Mouse (Mus musculus) intestine, embryonic 16.5 days (tissue): ENCODE measurements around the gene Malrd1. TPM values are rescaled to one million over a fixed set of nuclear protein-coding genes. Genes with fewer than 3 reads are reported as not detected.

ENCODE experiments used
- ATAC-seq: fragments of 200-750 bp; cut with Nextera tagmentation; 2 replicates; pipeline ENCODE4 v1.8.0; 2017; ENCODE audit warnings: moderate TSS enrichment, moderate library complexity
- H3K27ac ChIP-seq: fragments of 300-500 bp; sonication (generic); 2 replicates; pipeline ENCODE4 v1.5.1; 2014; ENCODE audit warnings: mild to moderate bottlenecking, low read length
- H3K27me3 ChIP-seq: fragments of 300-500 bp; sonication (generic); replicated peaks from 2 replicates; pipeline ENCODE4 v1.6.1; 2014; ENCODE audit warnings: low read length, control low read depth, mixed read lengths; ENCODE audit not compliant: control insufficient read depth, insufficient read depth
- H3K36me3 ChIP-seq: fragments of 300-500 bp; sonication (generic); 2 replicates; pipeline ENCODE4 v1.6.1; 2014; ENCODE audit warnings: low read length, control low read depth; ENCODE audit not compliant: control insufficient read depth, insufficient read depth
- H3K4me1 ChIP-seq: fragments of 300-500 bp; sonication (generic); 2 replicates; pipeline ENCODE4 v1.6.1; 2014; ENCODE audit warnings: low read length, control low read depth, mixed read lengths; ENCODE audit not compliant: control insufficient read depth, insufficient read depth
- H3K4me2 ChIP-seq: fragments of 300-500 bp; sonication (generic); 2 replicates; pipeline ENCODE4 v1.6.1; 2014; ENCODE audit warnings: low read depth, low read length, control low read depth
- H3K4me3 ChIP-seq: fragments of 300-500 bp; sonication (generic); 2 replicates; pipeline ENCODE4 v1.5.1; 2014; ENCODE audit warnings: mild to moderate bottlenecking, low read length
- H3K9ac ChIP-seq: fragments of 300-500 bp; sonication (generic); 2 replicates; pipeline ENCODE4 v1.6.1; 2014; ENCODE audit warnings: low read depth, low read length
- H3K9me3 ChIP-seq: fragments of 300-500 bp; sonication (generic); 2 replicates; pipeline ENCODE4 v1.6.1; 2016; ENCODE audit warnings: low read length, control low read depth; ENCODE audit not compliant: control insufficient read depth
- WGBS: fragments of 180-500 bp; shearing (Covaris S2); extraction: QIAGEN DNeasy Blood & Tissue Kit; methylation state at CpG from one replicate; pipeline ENCODE4 v1.1.7; 2014; 5-methylcytosine and 5-hydroxymethylcytosine counted together
- polyA plus RNA-seq: library from polyadenylated mRNA; unstranded; fragments of >200 nt; fragmentation: Nextera tagmentation; extraction: Ambion mirVana; gene quantifications from 2 replicates; pipeline ENCODE4 v1.2.1, GENCODE M21; 2015

Malrd1 gene
- polyA plus RNA-seq, 1 experiment from 2014 or later = 1.2 TPM

DNA sequence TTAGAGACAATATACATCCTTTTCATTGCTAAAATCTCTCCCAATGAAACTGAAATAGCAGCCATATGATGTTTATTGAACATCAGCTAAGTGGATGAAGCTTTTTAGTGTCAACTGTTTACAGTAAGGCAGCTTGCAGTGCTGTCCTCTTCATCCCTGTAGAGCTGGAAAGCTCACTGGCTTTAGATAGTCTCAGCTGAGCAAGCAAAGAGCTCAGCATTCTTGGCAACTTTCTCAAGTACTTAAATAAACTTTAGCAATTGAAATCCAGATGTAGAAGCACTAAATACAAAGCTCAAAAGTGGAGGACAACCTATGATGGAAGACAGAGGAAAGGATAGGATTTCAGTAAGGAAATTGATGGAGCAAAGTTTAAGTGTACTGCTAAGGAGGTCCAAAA, 626.3 kb downstream of the Malrd1 start:
- Histone ChIP-seq H3K27ac (no peak overlapping the region), H3K4me1 (no peaks in the 10 kb centered on the region), H3K9me3 (no peaks in the 10 kb centered on the region), H3K27me3 (no peaks in the 10 kb centered on the region), H3K4me3 (no peak overlapping the region), H3K9ac (no peak overlapping the region), H3K36me3 (no peaks in the 10 kb centered on the region), H3K4me2 (no peak overlapping the region)
- ATAC-seq = peak; percentile 44; the same call in 1 of the 2 replicates

- Histone ChIP-seq H3K36me3 (no peaks in the 10 kb centered on the region), H3K9ac (no peak overlapping the region), H3K4me1 (no peaks in the 10 kb centered on the region), H3K4me2 (no peak overlapping the region), H3K4me3 (no peak overlapping the region), H3K27me3 (no peaks in the 10 kb centered on the region), H3K9me3 (no peaks in the 10 kb centered on the region), H3K27ac (no peak overlapping the region)
- no peak for ATAC-seq
- 70% methylated on average over 5 of the region's 5 CpGs for WGBS
Observed at GRCm38 (mm10) chr2:16163246-16163989, 637.1 kb downstream of the Malrd1 start.

- H3K4me2 ChIP-seq = no peak overlapping the region
- no peaks in the 10 kb centered on the region for H3K36me3 ChIP-seq
- H3K9me3 ChIP-seq = no peaks in the 10 kb centered on the region
- WGBS = 66% methylated on average over 2 of the region's 2 CpGs
- ATAC-seq = no peak
- no peak overlapping the region for H3K27ac ChIP-seq
- no peak overlapping the region for H3K4me3 ChIP-seq
- no peaks in the 10 kb centered on the region for H3K4me1 ChIP-seq
- no peaks in the 10 kb centered on the region for H3K27me3 ChIP-seq
- H3K9ac ChIP-seq = no peak overlapping the region
Observed at GRCm38 (mm10) chr2:16168611-16169010, 642.3 kb downstream of the Malrd1 start.

DNA sequence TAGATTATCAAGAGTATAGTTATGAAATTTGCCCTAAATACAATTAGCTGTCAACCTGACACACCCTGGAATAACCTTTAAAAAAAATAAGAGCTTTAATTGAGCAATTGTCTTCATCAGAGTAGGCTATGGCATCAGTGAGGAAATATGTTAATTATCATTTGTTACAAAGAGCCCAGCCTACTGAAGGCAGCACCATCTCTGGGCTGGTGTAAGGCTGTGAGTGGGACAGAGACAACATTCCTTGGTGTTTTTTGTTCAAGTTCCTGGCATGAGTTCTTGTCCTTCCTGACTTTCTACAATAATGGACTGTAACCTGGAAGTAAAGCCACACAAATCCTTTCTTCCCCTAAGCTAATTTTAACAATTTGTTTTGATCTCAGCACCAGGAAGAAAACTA, 645.8 kb downstream of the Malrd1 start:
- Histone ChIP-seq H3K4me2 (no peak overlapping the region), H3K27me3 (no peaks in the 10 kb centered on the region), H3K9ac (no peak overlapping the region), H3K4me1 (no peaks in the 10 kb centered on the region), H3K27ac (no peak overlapping the region), H3K9me3 (no peaks in the 10 kb centered on the region), H3K36me3 (no peaks in the 10 kb centered on the region), H3K4me3 (no peak overlapping the region)
- no peak for ATAC-seq

GRCm38 (mm10) chr2:16173355-16173754, 647.1 kb downstream of the Malrd1 start:
- no peak for ATAC-seq
- 63% methylated on average over 2 of the region's 2 CpGs for WGBS
- Histone ChIP-seq H3K4me2 (no peak overlapping the region), H3K4me3 (no peak overlapping the region), H3K9me3 (no peaks in the 10 kb centered on the region), H3K27ac (no peak overlapping the region), H3K4me1 (no peaks in the 10 kb centered on the region), H3K27me3 (no peaks in the 10 kb centered on the region), H3K36me3 (no peaks in the 10 kb centered on the region), H3K9ac (no peak overlapping the region)

GRCm38 (mm10) chr2:16182140-16182539, 655.9 kb downstream of the Malrd1 start:
- ATAC-seq = no peak
- Histone ChIP-seq H3K9me3 (no peaks in the 10 kb centered on the region), H3K36me3 (no peaks in the 10 kb centered on the region), H3K27me3 (no peaks in the 10 kb centered on the region), H3K9ac (no peak overlapping the region), H3K27ac (no peak overlapping the region), H3K4me1 (no peaks in the 10 kb centered on the region), H3K4me3 (no peak overlapping the region), H3K4me2 (no peak overlapping the region)
- 74% methylated on average over 2 of the region's 2 CpGs for WGBS

- Histone ChIP-seq H3K4me1 (no peaks in the 10 kb centered on the region), H3K4me2 (no peak overlapping the region), H3K27ac (no peak overlapping the region), H3K4me3 (no peak overlapping the region), H3K9ac (no peak overlapping the region), H3K9me3 (no peaks in the 10 kb centered on the region), H3K36me3 (no peaks in the 10 kb centered on the region), H3K27me3 (no peaks in the 10 kb centered on the region)
- 88% methylated on average over 2 of the region's 2 CpGs for WGBS
- ATAC-seq = no peak
Observed at GRCm38 (mm10) chr2:16183158-16183557, 656.9 kb downstream of the Malrd1 start.

DNA sequence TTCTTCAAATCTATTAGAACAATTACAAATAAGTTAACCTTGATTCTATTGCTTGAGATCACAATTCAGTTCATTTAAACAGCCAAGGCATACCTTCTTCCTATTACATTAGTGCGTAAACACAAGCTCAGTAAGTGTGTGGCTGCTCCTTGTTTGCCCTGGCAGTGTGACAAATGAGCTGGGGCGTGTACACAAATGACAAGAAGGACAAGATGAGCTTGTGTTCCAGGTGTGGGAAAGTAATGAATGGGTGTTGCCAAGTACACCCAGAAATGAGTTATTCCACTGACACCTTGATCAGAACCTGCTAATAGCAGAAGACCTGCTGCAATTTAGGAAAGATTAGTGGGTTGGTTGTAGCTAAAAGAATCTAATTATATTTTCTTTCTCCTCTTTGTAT, 683.7 kb downstream of the Malrd1 start:
- whole genome bisulfite sequencing = 61% methylated on average over 2 of the region's 2 CpGs
- ATAC-seq = no peak
- H3K27me3 ChIP-seq = no peaks in the 10 kb centered on the region
- H3K36me3 ChIP-seq = no peaks in the 10 kb centered on the region
- H3K4me3 ChIP-seq = no peak overlapping the region
- no peaks in the 10 kb centered on the region for H3K9me3 ChIP-seq
- no peaks in the 10 kb centered on the region for H3K4me1 ChIP-seq
- no peak overlapping the region for H3K4me2 ChIP-seq
- no peak overlapping the region for H3K27ac ChIP-seq
- H3K9ac ChIP-seq = no peak overlapping the region

DNA sequence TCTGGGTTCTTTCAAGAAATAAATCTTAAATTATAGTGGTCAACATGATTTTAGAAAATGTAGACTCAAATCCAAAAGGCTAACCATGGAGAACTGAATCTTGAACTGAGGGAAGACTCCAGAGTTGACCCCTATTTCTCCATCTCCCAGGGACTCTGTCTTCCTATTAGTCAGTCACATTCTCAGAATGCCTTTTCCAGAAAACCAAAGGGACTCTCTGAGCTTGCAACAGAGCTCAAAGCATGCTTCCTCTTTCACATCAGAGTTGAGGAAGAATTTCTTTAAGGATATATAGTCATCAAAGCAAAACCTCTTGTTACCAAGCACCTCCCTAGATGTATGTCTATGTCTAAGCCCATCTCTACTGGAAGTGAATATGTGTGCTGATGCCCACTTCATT, 686.5 kb downstream of the Malrd1 start:
- no peak for ATAC-seq
- Histone ChIP-seq H3K9me3 (no peaks in the 10 kb centered on the region), H3K4me1 (no peaks in the 10 kb centered on the region), H3K9ac (no peak overlapping the region), H3K27me3 (no peaks in the 10 kb centered on the region), H3K4me2 (no peak overlapping the region), H3K36me3 (no peaks in the 10 kb centered on the region), H3K27ac (no peak overlapping the region), H3K4me3 (no peak overlapping the region)

DNA sequence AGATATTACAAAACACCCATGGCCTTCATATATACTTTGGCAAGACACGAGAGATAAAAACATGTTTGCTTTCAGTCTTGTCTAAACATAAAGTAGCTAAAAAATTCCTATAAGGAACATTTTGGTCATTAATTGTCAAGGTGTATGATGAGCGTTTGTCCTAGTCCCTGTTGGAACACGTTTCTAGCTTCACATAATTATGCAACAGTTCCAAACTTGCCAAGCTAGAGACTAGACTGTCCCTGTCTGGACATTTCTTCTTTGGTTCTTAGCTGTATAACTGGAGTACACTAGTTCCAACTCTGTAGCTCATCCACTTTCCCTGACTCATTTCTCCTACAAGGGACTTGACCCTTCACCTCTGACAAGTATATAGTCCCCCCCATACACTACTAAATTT, 687.8 kb downstream of the Malrd1 start:
- H3K27ac ChIP-seq = no peak overlapping the region
- no peaks in the 10 kb centered on the region for H3K36me3 ChIP-seq
- 87% methylated on average over 3 of the region's 3 CpGs for WGBS
- H3K4me1 ChIP-seq = no peaks in the 10 kb centered on the region
- H3K9me3 ChIP-seq = no peaks in the 10 kb centered on the region
- no peak overlapping the region for H3K9ac ChIP-seq
- no peaks in the 10 kb centered on the region for H3K27me3 ChIP-seq
- no peak for ATAC-seq
- no peak overlapping the region for H3K4me3 ChIP-seq
- no peak overlapping the region for H3K4me2 ChIP-seq
